Mouse (Mus musculus) MN1 (cell line): ENCODE data around the gene Foxa1.
A peak's percentile ranks its signal among the peaks of the same experiment; 100 is the strongest.

Experiments
- DNase-seq: peaks from one replicate; pipeline ENCODE4 v3.0.0-alpha.2; 2016; ENCODE audit warnings: low spot score

Foxa1 gene

GRCm38 (mm10) chr12:57541118-57541517, 5.6 kb downstream of the Foxa1 start:
- DNase-seq = no peak

GRCm38 (mm10) chr12:57539551-57539985, 7.1 kb downstream of the Foxa1 start:
- peak; percentile 34 for DNase-seq

DNA sequence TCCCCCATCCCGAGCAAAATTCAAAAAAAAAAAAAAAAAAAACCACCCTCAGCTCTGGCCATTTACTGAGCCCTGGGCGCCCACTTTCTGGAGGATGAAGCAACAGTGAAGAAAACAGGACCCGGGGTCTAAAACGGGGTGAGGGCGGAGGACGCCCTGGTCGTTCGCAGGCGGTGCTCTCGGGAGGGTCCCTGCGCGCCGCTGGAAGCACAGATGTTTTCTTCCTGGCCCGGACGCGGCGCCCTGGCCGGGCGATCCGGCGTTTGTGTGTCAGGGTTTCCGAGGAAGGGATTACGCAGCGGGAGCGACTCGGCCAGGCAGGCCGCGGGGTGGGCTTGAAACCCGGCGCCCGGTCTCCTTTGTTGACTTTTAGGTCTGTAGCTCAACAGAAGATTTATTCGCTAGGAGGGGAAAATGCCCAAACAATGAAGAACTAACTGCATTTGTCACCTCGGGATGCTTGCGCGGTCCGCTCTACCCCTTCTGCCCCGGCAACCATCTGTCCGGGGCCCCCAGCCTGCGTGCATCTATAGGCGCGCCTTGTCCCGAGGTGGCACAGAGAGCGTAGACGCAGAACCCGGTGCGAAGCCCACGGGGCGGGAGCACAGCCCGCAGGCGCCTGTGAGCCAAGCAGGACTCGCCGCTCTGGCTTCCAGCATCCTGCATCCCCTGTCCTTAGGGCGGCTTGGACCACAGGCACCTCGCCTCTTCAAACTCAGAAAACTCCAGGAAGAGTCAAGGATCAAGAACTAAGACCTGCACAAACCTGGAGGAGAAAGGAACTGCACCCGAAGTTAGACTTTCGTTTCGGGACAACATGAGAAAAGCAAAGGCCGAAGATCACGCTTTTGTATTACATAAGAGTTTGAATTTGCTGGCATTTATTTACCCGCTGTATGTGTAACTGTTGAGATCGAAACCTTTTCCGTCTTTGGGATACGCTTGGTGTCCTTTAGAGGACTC, 7.8 kb downstream of the Foxa1 start:
- peak; percentile 46 for DNase-seq

- DNase-seq = peak; percentile 28
Measured at GRCm38 (mm10) chr12:57537791-57538587, 8.7 kb downstream of the Foxa1 start.

GRCm38 (mm10) chr12:57536909-57537670, 9.6 kb downstream of the Foxa1 start:
- DNase-seq = no peak

- no peak for DNase-seq
Measured at GRCm38 (mm10) chr12:57536056-57536908, 10.4 kb downstream of the Foxa1 start.

GRCm38 (mm10) chr12:57534879-57535611, 11.7 kb downstream of the Foxa1 start:
- DNase-seq = no peak

GRCm38 (mm10) chr12:57534517-57534878, 12.2 kb downstream of the Foxa1 start:
- no peak for DNase-seq

DNA sequence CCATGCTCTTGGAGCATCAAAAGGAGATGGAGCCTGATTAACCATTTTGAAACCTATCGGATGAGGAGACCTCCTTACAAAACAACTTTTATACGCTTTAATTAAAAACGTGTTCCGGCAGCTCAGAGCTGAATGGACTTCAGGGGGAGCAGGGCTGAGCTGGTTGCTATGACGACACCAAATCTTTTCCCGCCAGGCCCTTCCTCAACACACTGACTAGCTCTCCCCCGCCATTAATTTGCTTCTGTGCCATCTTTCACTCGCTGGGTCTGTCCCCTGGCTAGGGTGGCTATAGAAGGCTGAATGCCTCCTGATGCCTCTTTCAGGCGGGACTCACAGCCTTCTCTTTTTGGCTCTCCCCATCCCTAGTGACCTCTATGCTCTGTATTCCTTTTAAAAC, 16.2 kb downstream of the Foxa1 start:
- no peak for DNase-seq

- no peak for DNase-seq
Measured at GRCm38 (mm10) chr12:57528335-57528734, 18.4 kb downstream of the Foxa1 start.

- no peak for DNase-seq
Measured at GRCm38 (mm10) chr12:57515702-57516377, 30.9 kb downstream of the Foxa1 start.

DNA sequence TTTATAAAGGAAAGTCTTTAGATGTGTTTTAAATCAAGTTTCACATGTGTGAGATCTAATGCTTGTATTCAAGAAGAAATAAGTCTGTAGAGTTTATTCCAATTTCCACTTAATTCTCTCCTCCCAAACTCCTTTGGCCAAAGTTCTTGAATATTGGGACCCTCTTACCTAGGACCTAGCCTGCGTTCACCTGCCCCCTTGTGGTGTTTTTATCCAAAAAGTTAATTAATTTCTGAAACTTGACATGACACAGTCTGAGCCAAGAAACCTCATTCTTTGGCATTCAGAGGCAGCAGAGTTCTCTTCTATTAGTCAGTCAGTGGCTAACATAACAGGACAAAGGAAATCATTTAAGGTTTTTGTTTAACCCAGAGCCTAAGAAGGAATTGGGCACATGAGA, 32.2 kb downstream of the Foxa1 start:
- no peak for DNase-seq

DNA sequence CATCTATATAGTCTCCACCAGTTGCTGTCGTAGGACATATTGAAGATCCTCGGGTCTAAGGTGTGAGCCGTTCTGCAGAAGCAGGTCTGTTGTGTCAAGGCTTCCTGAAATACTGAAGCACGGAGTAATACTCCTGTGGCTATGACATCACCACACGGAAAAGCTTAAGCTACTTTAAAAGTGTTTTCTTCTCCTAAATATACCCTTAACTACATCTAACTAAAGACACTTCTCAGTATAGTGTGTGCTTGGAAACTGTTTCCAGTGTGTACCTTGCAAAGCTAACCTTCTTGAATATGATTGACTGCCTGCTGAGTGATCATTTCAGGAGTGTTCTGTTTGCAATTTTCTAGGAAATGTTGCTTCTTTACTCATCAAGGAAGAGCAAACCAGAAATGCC, 35.2 kb downstream of the Foxa1 start:
- DNase-seq = no peak

DNA sequence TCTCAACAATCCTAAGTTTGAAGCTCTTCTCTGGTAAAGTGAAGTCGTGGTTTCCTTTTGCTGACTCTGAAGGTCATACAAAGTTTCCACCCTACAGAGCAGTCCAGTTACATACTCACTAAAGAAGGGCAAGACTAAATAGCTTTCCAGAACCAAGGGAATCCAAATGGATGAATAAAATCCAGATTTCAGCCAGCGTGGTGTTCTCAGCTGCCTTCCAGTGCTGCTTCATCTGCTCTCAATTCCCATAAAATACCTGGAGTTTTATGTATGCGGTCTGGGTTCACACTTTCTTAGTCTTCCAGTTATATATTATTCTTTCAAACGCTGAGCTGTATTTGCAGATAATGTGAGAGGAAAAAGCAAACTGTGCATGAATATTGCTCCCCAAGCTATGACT, 35.6 kb downstream of the Foxa1 start:
- no peak for DNase-seq

- DNase-seq = no peak
Measured at GRCm38 (mm10) chr12:57509726-57510125, 37.0 kb downstream of the Foxa1 start.

DNA sequence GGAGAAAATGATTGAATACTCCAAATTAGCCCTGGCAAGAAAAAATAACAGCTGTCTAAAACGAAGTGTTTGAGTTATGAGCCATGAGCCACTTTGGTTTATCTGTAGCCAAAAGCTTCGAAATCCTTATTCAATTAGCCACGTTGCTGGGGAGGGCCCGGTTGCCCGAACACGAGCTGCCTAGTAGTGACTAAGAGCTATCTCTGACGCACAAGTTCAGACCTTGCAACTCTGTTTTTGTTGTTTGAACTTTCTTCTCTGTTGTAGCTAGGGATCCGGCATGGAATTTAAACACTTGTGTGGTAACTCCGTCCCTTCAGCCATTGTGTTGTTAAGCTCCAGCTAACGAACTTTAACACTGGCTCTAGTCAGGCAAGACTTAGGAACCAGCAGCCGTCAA, 37.8 kb downstream of the Foxa1 start:
- no peak for DNase-seq

DNA sequence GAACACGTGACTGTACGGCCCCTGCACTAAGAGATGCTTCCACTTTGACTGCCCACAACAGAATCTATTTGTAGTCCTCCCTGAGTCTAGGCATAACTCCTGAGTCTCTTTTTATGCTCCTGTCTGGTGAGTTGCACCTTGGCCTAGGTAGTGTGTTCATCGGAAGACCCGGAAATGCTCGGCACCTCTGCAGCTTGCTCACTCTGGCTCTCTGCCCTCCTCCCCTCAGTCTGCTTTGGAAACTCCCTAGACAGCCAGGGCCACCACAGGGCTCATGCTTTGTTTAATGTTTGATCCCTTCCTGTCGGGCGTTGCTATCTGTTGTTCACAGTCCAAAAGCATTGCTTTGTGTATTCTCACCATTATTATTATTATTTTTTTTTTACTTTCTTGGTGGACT, 41.4 kb downstream of the Foxa1 start:
- DNase-seq = no peak

GRCm38 (mm10) chr12:57500246-57500645, 46.5 kb downstream of the Foxa1 start:
- DNase-seq = no peak

DNA sequence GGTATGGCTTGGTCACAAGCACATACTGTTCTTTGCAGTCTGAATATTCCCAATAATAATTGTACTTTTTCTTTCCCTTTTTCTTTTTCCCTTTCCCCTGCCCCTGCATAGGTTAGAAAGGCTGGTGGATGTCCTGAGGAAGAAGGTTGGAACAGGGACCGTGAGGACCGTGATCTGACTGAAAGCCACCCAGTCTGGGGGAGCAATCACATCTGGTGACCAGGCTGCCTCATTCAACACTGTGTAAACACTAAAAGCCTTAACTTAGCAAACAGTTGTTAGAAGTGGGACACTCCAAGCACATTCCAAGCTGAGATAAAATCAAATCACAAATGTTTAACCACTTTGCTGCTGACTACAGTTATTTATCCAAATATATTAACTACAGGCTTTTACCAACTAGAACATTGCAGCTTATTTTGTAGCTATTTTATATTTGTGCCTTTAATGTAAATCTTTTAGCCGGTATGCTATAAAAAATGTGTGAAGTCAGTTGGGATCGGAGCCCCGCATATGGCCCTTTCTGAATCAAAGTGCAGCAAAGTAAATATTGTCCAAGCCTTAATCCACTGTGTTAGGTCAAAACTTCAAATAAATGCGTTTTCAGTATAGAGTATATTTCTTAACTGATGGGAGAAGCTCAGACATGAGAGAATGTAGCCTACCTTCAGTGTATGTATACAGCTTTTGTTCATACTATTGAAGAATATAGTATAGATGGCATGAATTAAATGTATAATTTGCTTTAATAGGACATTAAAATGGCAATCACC, 50.2 kb downstream of the Foxa1 start:
- no peak for DNase-seq
